Mouse (Mus musculus) forebrain, embryonic 15.5 days (tissue): Measurements from ENCODE around the gene Asic4. TPM values are rescaled to one million over a fixed set of nuclear protein-coding genes. Genes with fewer than 3 reads are reported as not detected.
A peak's percentile ranks its signal among the peaks of the same experiment; 100 is the strongest.

Source experiments
- ATAC-seq: fragments of 200-750 bp; cut with Nextera tagmentation; replicated peaks from 2 replicates; pipeline ENCODE4 v1.8.0; 2017; ENCODE audit warnings: mild to moderate bottlenecking, moderate TSS enrichment, moderate library complexity
- H3K27ac ChIP-seq: fragments of 300-500 bp; sonication (generic); replicated peaks from 2 replicates; pipeline ENCODE4 v1.5.1; 2015; ENCODE audit warnings: mild to moderate bottlenecking, inconsistent platforms
- H3K27me3 ChIP-seq: fragments of 300-500 bp; sonication (generic); 2 replicates; pipeline ENCODE4 v1.6.1; 2015; ENCODE audit warnings: inconsistent platforms
- H3K36me3 ChIP-seq: fragments of 300-500 bp; sonication (generic); 2 replicates; pipeline ENCODE4 v1.6.1; 2015; ENCODE audit warnings: mild to moderate bottlenecking, inconsistent platforms
- H3K4me1 ChIP-seq: fragments of 300-500 bp; sonication (generic); 2 replicates; pipeline ENCODE4 v1.6.1; 2015; ENCODE audit warnings: inconsistent platforms
- H3K4me2 ChIP-seq: fragments of 300-500 bp; sonication (generic); replicated peaks from 2 replicates; pipeline ENCODE4 v1.6.1; 2015; ENCODE audit warnings: mild to moderate bottlenecking, inconsistent platforms
- H3K4me3 ChIP-seq: fragments of 300-500 bp; sonication (generic); 2 replicates; pipeline ENCODE4 v1.5.1; 2015; ENCODE audit warnings: mild to moderate bottlenecking, inconsistent platforms
- H3K9ac ChIP-seq: fragments of 300-500 bp; sonication (generic); replicated peaks from 2 replicates; pipeline ENCODE4 v1.6.1; 2015; ENCODE audit warnings: mild to moderate bottlenecking, inconsistent platforms
- H3K9me3 ChIP-seq: fragments of 300-500 bp; sonication (generic); 2 replicates; pipeline ENCODE4 v1.6.1; 2016; ENCODE audit warnings: inconsistent platforms
- WGBS: fragments of 180-500 bp; shearing (Covaris S2); methylation state at CpG from one replicate; pipeline ENCODE4 v1.1.7; 2015; ENCODE audit warnings: mixed read lengths; 5-methylcytosine and 5-hydroxymethylcytosine counted together
- polyA plus RNA-seq: library from polyadenylated mRNA; unstranded; fragments of >200 nt; fragmentation: Nextera tagmentation; extraction: Ambion mirVana; gene quantifications from 2 replicates; pipeline ENCODE4 v1.2.1, GENCODE M21; 2015

The Asic4 gene
- polyA plus RNA-seq, 1 experiment from 2014 or later = 4.1 TPM

- peaks cover 16% of the 10 kb centered on the region for H3K4me1 ChIP-seq
These were observed 27.3 kb upstream of the Asic4 start for GRCm38 (mm10) chr1:75422823-75423471.

GRCm38 (mm10) chr1:75423780-75424390 is 26.4 kb upstream of the Asic4 start:
- Histone ChIP-seq H3K4me2 (no peak overlapping the region), H3K9me3 (no peaks in the 10 kb centered on the region), H3K36me3 (no peaks in the 10 kb centered on the region), H3K27me3 (peaks cover 45% of the 10 kb centered on the region), H3K27ac (no peak overlapping the region), H3K4me1 (peaks cover 16% of the 10 kb centered on the region), H3K9ac (no peak overlapping the region), H3K4me3 (no peak overlapping the region)
- ATAC-seq = no peak
- WGBS = 27% methylated on average over 11 of the region's 11 CpGs

More at GRCm38 (mm10) chr1:75422823-75423471, 27.3 kb upstream of the Asic4 start:
- Histone ChIP-seq H3K9me3 (no peaks in the 10 kb centered on the region), H3K9ac (peak overlapping the region; percentile 23; the same call in 1 of the 2 replicates), H3K27ac (no peak overlapping the region), H3K36me3 (no peaks in the 10 kb centered on the region), H3K4me3 (peak overlapping the region; percentile 29), H3K27me3 (peaks cover 45% of the 10 kb centered on the region), H3K4me2 (peak overlapping the region; percentile 45)
- ATAC-seq = 0 out of 2 replicates have a peak, but pooled peaks have one; percentile 20
- under 1% methylated on average over 71 of the region's 71 CpGs for WGBS

- Histone ChIP-seq H3K36me3 (no peaks in the 10 kb centered on the region), H3K27ac (no peak overlapping the region), H3K27me3 (peaks cover 38% of the 10 kb centered on the region), H3K9ac (no peak overlapping the region), H3K4me2 (no peak overlapping the region), H3K9me3 (no peaks in the 10 kb centered on the region), H3K4me3 (no peak overlapping the region), H3K4me1 (peaks cover 16% of the 10 kb centered on the region)
- 35% methylated on average over 10 of the region's 10 CpGs for WGBS
- ATAC-seq = no peak
These were observed 24.3 kb upstream of the Asic4 start for GRCm38 (mm10) chr1:75425796-75426471.

- Histone ChIP-seq H3K27ac (peak within 1 kb of the TSS; percentile 69), H3K4me3 (peak within 1 kb of the TSS; percentile 65), H3K36me3 (no peaks in the 10 kb centered on the region), H3K4me1 (peaks cover 9% of the 10 kb centered on the region), H3K9ac (peak within 1 kb of the TSS; percentile 72), H3K27me3 (no peaks in the 10 kb centered on the region), H3K4me2 (peak within 1 kb of the TSS; percentile 64), H3K9me3 (no peaks in the 10 kb centered on the region)
- whole genome bisulfite sequencing = 6% methylated on average over 28 of the region's 28 CpGs
- peak; percentile 91 for ATAC-seq
These were observed 14.5 kb upstream of the Asic4 start, which contains the start of gene Gmppa for GRCm38 (mm10) chr1:75435475-75436328. Gene Gmppa (plus strand): TSS chr1:75435930.

- ATAC-seq = no peak
- Histone ChIP-seq H3K4me3 (no peak overlapping the region), H3K9me3 (no peaks in the 10 kb centered on the region), H3K4me1 (peaks cover 27% of the 10 kb centered on the region), H3K27ac (no peak overlapping the region), H3K27me3 (no peaks in the 10 kb centered on the region), H3K9ac (no peak overlapping the region), H3K4me2 (no peak overlapping the region), H3K36me3 (no peaks in the 10 kb centered on the region)
- 78% methylated on average over 8 of the region's 9 CpGs for WGBS
These were observed 11.5 kb upstream of the Asic4 start for GRCm38 (mm10) chr1:75438782-75439181.

GRCm38 (mm10) chr1:75440661-75441060 is 9.6 kb upstream of the Asic4 start:
- H3K27me3 ChIP-seq = no peaks in the 10 kb centered on the region
- WGBS = 84% methylated on average over 7 of the region's 7 CpGs
- no peaks in the 10 kb centered on the region for H3K9me3 ChIP-seq
- peaks cover 43% of the 10 kb centered on the region for H3K4me1 ChIP-seq
- ATAC-seq = no peak
- no peaks in the 10 kb centered on the region for H3K36me3 ChIP-seq
- H3K9ac ChIP-seq = no peak overlapping the region
- H3K4me2 ChIP-seq = no peak overlapping the region
- no peak overlapping the region for H3K4me3 ChIP-seq
- H3K27ac ChIP-seq = no peak overlapping the region

GRCm38 (mm10) chr1:75441471-75441996 is 8.7 kb upstream of the Asic4 start:
- no peak overlapping the region for H3K9ac ChIP-seq
- no peak for ATAC-seq
- H3K4me1 ChIP-seq = peaks cover 47% of the 10 kb centered on the region
- no peak overlapping the region for H3K27ac ChIP-seq
- no peaks in the 10 kb centered on the region for H3K36me3 ChIP-seq
- H3K4me3 ChIP-seq = no peak overlapping the region
- 86% methylated on average over 15 of the region's 15 CpGs for WGBS
- H3K4me2 ChIP-seq = no peak overlapping the region
- 0 out of 2 replicates have a peak, but pooled peaks cover under 1% of the 10 kb centered on the region for H3K27me3 ChIP-seq
- H3K9me3 ChIP-seq = no peaks in the 10 kb centered on the region

- Histone ChIP-seq H3K36me3 (no peaks in the 10 kb centered on the region), H3K9ac (no peak overlapping the region), H3K27me3 (peaks cover 6% of the 10 kb centered on the region; the same call in 1 of the 2 replicates), H3K9me3 (no peaks in the 10 kb centered on the region), H3K27ac (no peak overlapping the region), H3K4me1 (peaks cover 52% of the 10 kb centered on the region), H3K4me3 (no peak overlapping the region), H3K4me2 (no peak overlapping the region)
- WGBS = 81% methylated on average over 9 of the region's 9 CpGs
- no peak for ATAC-seq
These were observed 8.1 kb upstream of the Asic4 start for GRCm38 (mm10) chr1:75442171-75442570.

- Histone ChIP-seq H3K27ac (peak overlapping the region; percentile 75), H3K4me2 (0 out of 2 replicates have a peak overlapping the region, but pooled peaks have one; percentile 2), H3K36me3 (no peaks in the 10 kb centered on the region), H3K9ac (no peak overlapping the region), H3K4me1 (peaks cover 58% of the 10 kb centered on the region), H3K4me3 (no peak overlapping the region), H3K27me3 (peaks cover 6% of the 10 kb centered on the region; the same call in 1 of the 2 replicates), H3K9me3 (no peaks in the 10 kb centered on the region)
- no peak; the same call in 1 of the 2 replicates for ATAC-seq
- 24% methylated on average over 8 of the region's 8 CpGs for WGBS
These were observed 7.4 kb upstream of the Asic4 start for GRCm38 (mm10) chr1:75442811-75443210.

GRCm38 (mm10) chr1:75443247-75444024 is 6.8 kb upstream of the Asic4 start:
- 17% methylated on average over 13 of the region's 13 CpGs for WGBS
- no peak overlapping the region for H3K9ac ChIP-seq

More at GRCm38 (mm10) chr1:75443247-75444024, 6.8 kb upstream of the Asic4 start:
- H3K27me3 ChIP-seq = peaks cover 9% of the 10 kb centered on the region; the same call in 1 of the 2 replicates
- H3K4me3 ChIP-seq = no peak overlapping the region
- peak; percentile 47 for ATAC-seq
- peaks cover 64% of the 10 kb centered on the region for H3K4me1 ChIP-seq
- no peaks in the 10 kb centered on the region for H3K36me3 ChIP-seq
- H3K4me2 ChIP-seq = 0 out of 2 replicates have a peak overlapping the region, but pooled peaks have one; percentile 2
- H3K27ac ChIP-seq = peak overlapping the region; percentile 75
- H3K9me3 ChIP-seq = no peaks in the 10 kb centered on the region
